Mouse (Mus musculus) embryonic facial prominence, embryonic 14.5 days (tissue): ENCODE data around the gene Cmip. TPM values are rescaled to one million over a fixed set of nuclear protein-coding genes. Genes with fewer than 3 reads are reported as not detected.

Experiments
- ATAC-seq: fragments of 200-750 bp; cut with Nextera tagmentation; 2 replicates; pipeline ENCODE4 v1.8.0; 2017; ENCODE audit warnings: low read depth, moderate number of reproducible peaks, moderate TSS enrichment
- DNase-seq: peaks from one replicate; pipeline ENCODE4 v3.0.0-alpha.2; 2015; ENCODE audit warnings: low spot score
- H3K27ac ChIP-seq: fragments of 300-500 bp; sonication (generic); replicated peaks from 2 replicates; pipeline ENCODE4 v1.5.1; 2014; ENCODE audit warnings: low read depth, mild to moderate bottlenecking, low read length, moderate library complexity
- H3K27me3 ChIP-seq: fragments of 300-500 bp; sonication (generic); replicated peaks from 2 replicates; pipeline ENCODE4 v1.6.1; 2014; ENCODE audit warnings: low read length; ENCODE audit not compliant: control insufficient read depth, insufficient read depth
- H3K36me3 ChIP-seq: fragments of 300-500 bp; sonication (generic); 2 replicates; pipeline ENCODE4 v1.6.1; 2014; ENCODE audit warnings: low read length, mixed read lengths; ENCODE audit not compliant: control insufficient read depth, insufficient read depth
- H3K4me1 ChIP-seq: fragments of 300-500 bp; sonication (generic); 2 replicates; pipeline ENCODE4 v1.6.1; 2014; ENCODE audit warnings: antibody characterized with exemption, low read length; ENCODE audit not compliant: control insufficient read depth, insufficient read depth
- H3K4me2 ChIP-seq: fragments of 300-500 bp; sonication (generic); 2 replicates; pipeline ENCODE4 v1.6.1; 2014; ENCODE audit warnings: low read depth, mild to moderate bottlenecking, low read length, moderate library complexity, mixed read lengths
- H3K4me3 ChIP-seq: fragments of 300-500 bp; sonication (generic); 2 replicates; pipeline ENCODE4 v1.5.1; 2014; ENCODE audit warnings: low read depth, mild to moderate bottlenecking, low read length
- H3K9ac ChIP-seq: fragments of 300-500 bp; sonication (generic); 2 replicates; pipeline ENCODE4 v1.6.1; 2014; ENCODE audit warnings: low read depth, mild to moderate bottlenecking, low read length, moderate library complexity, mixed read lengths
- H3K9me3 ChIP-seq: fragments of 300-500 bp; sonication (generic); 2 replicates; pipeline ENCODE4 v1.6.1; 2016; ENCODE audit warnings: low read length; ENCODE audit not compliant: control insufficient read depth
- WGBS: fragments of 180-500 bp; shearing (Covaris S2); extraction: QIAGEN DNeasy Blood & Tissue Kit; methylation state at CpG from one replicate; pipeline ENCODE4 v1.1.7; 2014; 5-methylcytosine and 5-hydroxymethylcytosine counted together
- polyA plus RNA-seq: library from polyadenylated mRNA; unstranded; fragments of >200 nt; fragmentation: Nextera tagmentation; extraction: Ambion mirVana; gene quantifications from 2 replicates; pipeline ENCODE4 v1.2.1, GENCODE M21; 2014

The Cmip gene
- polyA plus RNA-seq, 1 experiment from 2014 or later, result 27.7 TPM

DNA sequence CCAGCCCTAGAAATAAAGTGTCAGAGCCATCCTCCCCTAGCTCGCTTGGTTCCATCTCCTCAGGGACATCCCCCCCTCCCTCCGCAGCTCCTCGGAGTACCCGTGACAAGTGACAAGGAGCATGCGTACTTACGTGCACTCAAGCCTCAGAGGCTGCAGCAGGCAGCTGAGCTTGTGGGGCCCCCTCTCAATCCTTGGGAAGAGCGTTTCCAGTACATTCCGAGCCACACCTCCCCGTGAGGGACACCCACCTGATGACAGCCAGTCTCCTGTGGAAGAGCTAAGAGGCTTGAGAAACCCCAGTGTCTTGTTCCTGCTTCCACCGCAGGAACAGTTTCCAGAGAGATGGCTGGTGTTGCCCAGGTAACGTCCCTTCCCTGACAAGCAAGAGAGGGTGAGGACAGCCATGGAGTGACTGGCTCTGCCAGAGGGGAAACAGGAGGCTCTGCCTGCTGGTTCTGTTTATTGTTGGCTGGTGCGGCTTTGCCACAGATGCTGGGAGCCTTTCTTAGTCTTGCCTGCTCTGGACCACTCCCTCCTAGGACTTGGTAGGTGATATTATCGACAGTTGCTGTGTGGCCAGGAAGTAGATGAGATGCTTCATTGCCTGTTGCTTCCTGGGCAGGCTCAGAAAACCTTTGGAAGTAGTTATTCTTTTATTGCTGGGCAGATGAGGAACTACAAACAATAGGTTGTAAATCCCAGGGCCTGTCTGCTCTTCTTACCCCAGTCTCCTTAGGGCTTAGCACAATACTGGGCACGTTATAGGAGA lies 147.0 kb downstream of the Cmip start:
- DNase-seq, result peak; percentile 67
- 24% methylated on average over 14 of the region's 14 CpGs for WGBS
- H3K27ac ChIP-seq, result peak overlapping the region; percentile 39

DNA sequence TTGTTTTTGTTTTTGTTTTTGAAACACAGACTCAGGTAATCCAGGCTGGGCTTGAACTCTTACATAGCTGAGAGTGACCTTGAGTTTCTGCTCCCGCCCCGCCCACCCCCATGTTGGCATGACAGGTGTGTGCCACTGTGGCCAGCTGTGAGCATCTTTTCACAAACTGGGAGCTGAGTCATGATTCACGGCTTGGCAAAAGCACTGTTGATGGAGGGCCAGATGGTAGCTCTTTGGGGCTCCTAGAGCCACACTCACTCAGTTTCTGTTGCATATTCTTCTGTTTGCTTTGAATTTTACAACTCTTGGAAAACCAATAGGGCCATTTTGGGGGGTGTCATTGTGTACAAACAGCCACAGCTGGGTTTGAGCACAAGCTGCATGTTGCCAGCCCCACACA lies 149.2 kb downstream of the Cmip start:
- no peak overlapping the region for H3K4me2 ChIP-seq
- H3K4me1 ChIP-seq, result peaks cover 36% of the 10 kb centered on the region
- H3K9me3 ChIP-seq, result no peaks in the 10 kb centered on the region
- no peak overlapping the region for H3K27ac ChIP-seq
- ATAC-seq, result no peak
- 85% methylated on average over 3 of the region's 3 CpGs for WGBS
- H3K27me3 ChIP-seq, result no peaks in the 10 kb centered on the region
- no peak overlapping the region for H3K4me3 ChIP-seq
- no peak overlapping the region for H3K9ac ChIP-seq
- DNase-seq, result no peak
- no peaks in the 10 kb centered on the region for H3K36me3 ChIP-seq

More for the DNA sequence above, 147.0 kb downstream of the Cmip start:
- H3K9me3 ChIP-seq, result no peaks in the 10 kb centered on the region
- peak overlapping the region; percentile 13 for H3K4me2 ChIP-seq
- H3K36me3 ChIP-seq, result no peaks in the 10 kb centered on the region
- H3K4me3 ChIP-seq, result no peak overlapping the region
- H3K4me1 ChIP-seq, result peaks cover 18% of the 10 kb centered on the region
- peak; percentile 76 for ATAC-seq
- no peak overlapping the region for H3K9ac ChIP-seq
- H3K27me3 ChIP-seq, result no peaks in the 10 kb centered on the region

DNA sequence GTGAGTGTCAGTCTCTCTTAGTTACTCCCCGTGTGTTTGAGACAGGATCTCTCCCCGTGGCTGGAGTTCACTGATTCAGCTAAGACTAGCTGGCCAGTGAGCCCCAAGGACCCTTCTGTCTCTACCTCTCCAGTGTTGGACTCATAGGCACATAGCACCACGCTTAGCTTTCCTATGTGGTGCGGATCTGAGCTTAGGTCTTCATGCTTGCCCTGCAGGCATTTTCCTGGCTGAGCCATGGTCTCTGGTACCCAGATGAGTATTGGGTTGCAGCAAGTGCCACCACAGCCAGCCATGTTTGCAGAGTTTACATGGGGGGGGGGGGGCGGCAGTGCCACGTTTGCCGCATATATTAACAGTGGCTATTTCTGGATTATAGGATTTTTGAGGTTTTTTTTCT lies 151.8 kb downstream of the Cmip start:
- H3K9me3 ChIP-seq, result no peaks in the 10 kb centered on the region
- no peaks in the 10 kb centered on the region for H3K27me3 ChIP-seq
- H3K36me3 ChIP-seq, result no peaks in the 10 kb centered on the region
- H3K27ac ChIP-seq, result peak overlapping the region; percentile 73
- H3K4me3 ChIP-seq, result no peak overlapping the region
- H3K4me2 ChIP-seq, result no peak overlapping the region; the same call in 1 of the 2 replicates
- ATAC-seq (no peak), DNase-seq (peak; percentile 45)
- H3K4me1 ChIP-seq, result peaks cover 25% of the 10 kb centered on the region
- no peak overlapping the region for H3K9ac ChIP-seq
- WGBS, result 48% methylated on average over 7 of the region's 7 CpGs

DNA sequence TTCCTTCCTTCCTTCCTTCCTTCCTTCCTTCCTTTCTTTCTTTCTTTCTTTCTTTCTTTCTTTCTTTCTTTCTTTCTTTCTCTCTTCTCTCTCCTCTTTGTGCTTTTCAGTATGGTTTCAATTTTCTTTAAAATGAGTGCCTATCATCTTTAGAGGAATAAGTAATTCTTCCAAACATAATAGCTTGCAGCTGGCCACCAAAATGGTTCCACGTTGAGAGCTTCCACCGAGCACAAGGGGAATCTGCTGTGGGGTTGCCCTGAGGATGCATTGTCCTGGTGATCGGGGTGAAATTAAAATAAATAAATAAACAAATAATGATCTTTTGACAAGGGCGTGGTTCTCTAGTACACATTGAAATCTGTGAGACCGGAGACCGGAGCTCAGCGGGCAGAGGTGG lies 152.2 kb downstream of the Cmip start:
- WGBS, result 45% methylated on average over 7 of the region's 7 CpGs

DNA sequence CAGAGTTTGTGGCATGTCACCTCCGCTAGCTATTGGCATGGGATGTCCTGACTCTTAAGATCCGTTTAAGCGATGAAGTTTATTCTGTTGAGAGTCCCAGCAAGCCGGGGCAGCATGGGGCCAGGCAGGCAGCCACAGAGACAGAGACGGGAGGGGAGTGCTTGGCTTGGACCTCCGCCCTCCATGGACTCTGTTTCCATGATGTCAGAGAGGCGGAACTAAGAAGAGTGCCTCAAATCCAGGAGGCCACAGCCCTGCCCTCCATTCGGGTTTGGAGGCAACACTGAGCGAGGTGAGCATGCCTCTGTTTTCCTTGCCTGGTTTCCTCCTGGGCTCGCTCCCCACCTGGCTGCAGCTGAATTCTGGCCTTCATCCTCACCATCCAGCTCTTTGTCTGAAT lies 153.5 kb downstream of the Cmip start:
- WGBS, result 59% methylated on average over 10 of the region's 10 CpGs
- H3K4me3 ChIP-seq, result no peak overlapping the region
- H3K36me3 ChIP-seq, result no peaks in the 10 kb centered on the region
- H3K27me3 ChIP-seq, result no peaks in the 10 kb centered on the region
- H3K27ac ChIP-seq, result no peak overlapping the region
- ATAC-seq (no peak), DNase-seq (peak; percentile 55)
- H3K9ac ChIP-seq, result no peak overlapping the region
- no peak overlapping the region for H3K4me2 ChIP-seq
- H3K4me1 ChIP-seq, result peaks cover 24% of the 10 kb centered on the region
- no peaks in the 10 kb centered on the region for H3K9me3 ChIP-seq

More for the DNA sequence above, 152.2 kb downstream of the Cmip start:
- no peak overlapping the region for H3K4me3 ChIP-seq
- H3K9me3 ChIP-seq, result no peaks in the 10 kb centered on the region
- ATAC-seq (no peak), DNase-seq (peak; percentile 66)
- no peak overlapping the region for H3K9ac ChIP-seq
- H3K27ac ChIP-seq, result peak overlapping the region; percentile 73
- peak overlapping the region; percentile 11; the same call in 1 of the 2 replicates for H3K4me2 ChIP-seq
- no peaks in the 10 kb centered on the region for H3K36me3 ChIP-seq
- peaks cover 24% of the 10 kb centered on the region for H3K4me1 ChIP-seq
- no peaks in the 10 kb centered on the region for H3K27me3 ChIP-seq

DNA sequence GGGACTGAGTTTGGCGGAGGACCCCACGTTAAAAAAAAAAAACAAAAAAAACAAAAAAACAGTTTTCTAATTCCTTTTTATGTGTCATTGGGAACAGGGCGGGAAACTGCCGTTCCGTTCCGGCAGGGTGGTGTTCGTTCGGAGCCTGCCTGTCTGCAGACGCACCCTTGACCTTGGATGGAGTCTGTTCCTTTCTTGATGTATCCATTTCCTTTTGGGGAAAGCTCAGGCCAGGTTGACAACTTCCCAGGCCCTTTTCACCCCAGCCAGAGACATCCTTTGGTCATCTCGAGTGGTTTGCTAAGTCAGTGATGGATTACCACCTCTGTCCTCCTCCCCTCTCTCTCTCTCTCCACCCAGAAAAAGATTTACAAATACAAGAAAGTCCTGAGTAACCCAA lies 154.0 kb downstream of the Cmip start:
- peaks cover 3% of the 10 kb centered on the region; the same call in 1 of the 2 replicates for H3K36me3 ChIP-seq
- no peaks in the 10 kb centered on the region for H3K9me3 ChIP-seq
- 65% methylated on average over 10 of the region's 10 CpGs for WGBS
- H3K9ac ChIP-seq, result no peak overlapping the region
- no peak overlapping the region for H3K4me3 ChIP-seq
- peaks cover 24% of the 10 kb centered on the region for H3K4me1 ChIP-seq
- H3K27ac ChIP-seq, result no peak overlapping the region
- no peaks in the 10 kb centered on the region for H3K27me3 ChIP-seq
- H3K4me2 ChIP-seq, result no peak overlapping the region
- ATAC-seq, result no peak
- no peak for DNase-seq

DNA sequence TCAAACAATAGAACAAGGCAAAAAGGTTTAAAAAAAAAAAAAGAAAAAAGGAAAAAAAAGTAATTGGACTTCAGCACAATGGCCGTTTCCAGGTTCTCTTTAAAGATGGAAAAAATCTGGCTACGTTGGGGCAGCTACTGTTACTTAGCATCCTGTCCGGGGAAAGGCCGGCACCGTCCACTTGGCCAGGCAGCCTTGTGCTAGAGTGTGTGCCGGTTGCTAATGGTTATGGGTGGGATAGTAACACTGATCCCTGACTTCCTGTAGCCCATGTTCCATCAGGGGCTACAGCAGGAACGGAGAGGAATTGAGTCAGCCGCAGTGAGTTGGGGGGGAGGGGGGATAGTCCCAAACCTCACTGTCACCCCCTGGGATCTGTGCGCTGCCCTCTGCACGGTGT lies 155.4 kb downstream of the Cmip start:
- Histone ChIP-seq H3K36me3 (peaks cover 13% of the 10 kb centered on the region), H3K4me1 (peaks cover 24% of the 10 kb centered on the region), H3K27ac (no peak overlapping the region), H3K9me3 (no peaks in the 10 kb centered on the region), H3K4me3 (no peak overlapping the region), H3K9ac (no peak overlapping the region), H3K4me2 (no peak overlapping the region), H3K27me3 (no peaks in the 10 kb centered on the region)
- 83% methylated on average over 10 of the region's 10 CpGs for WGBS
- DNase-seq, result no peak
- ATAC-seq, result no peak

DNA sequence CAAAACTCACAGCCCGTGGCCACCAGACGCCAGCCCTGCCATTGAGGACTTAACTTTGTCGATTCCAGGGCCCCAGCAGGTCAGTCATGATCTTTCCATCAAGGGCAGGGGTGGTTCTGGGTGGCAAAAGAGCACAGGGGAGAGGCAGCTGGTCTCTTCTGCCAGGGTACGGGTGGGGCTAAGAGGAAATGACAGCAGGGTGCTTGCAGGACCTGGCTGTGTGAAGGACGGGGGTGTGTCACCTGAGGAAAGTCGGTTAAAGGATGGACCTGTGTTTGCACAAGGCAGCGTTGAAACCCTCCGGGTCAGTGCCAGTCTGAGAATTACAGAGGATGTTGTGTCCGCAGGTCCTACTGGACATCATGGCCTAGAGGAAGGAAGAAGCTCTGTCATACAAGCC lies 161.0 kb downstream of the Cmip start:
- DNase-seq, result no peak
- Histone ChIP-seq H3K9ac (no peak overlapping the region), H3K4me3 (no peak overlapping the region), H3K4me2 (no peak overlapping the region), H3K4me1 (no peaks in the 10 kb centered on the region), H3K27ac (no peak overlapping the region), H3K27me3 (no peaks in the 10 kb centered on the region), H3K36me3 (peaks cover 20% of the 10 kb centered on the region), H3K9me3 (no peaks in the 10 kb centered on the region)
- WGBS, result 92% methylated on average over 9 of the region's 9 CpGs
- no peak for ATAC-seq
